Mouse (Mus musculus): ENCODE data around the gene Emc8. TPM values are rescaled to one million over a fixed set of nuclear protein-coding genes. Genes with fewer than 3 reads are reported as not detected.
A peak's percentile ranks its signal among the peaks of the same experiment; 100 is the strongest.

The Emc8 gene
- total RNA-seq, 2 experiments from 2014 or later, result 66.6 to 72.9 TPM

DNA sequence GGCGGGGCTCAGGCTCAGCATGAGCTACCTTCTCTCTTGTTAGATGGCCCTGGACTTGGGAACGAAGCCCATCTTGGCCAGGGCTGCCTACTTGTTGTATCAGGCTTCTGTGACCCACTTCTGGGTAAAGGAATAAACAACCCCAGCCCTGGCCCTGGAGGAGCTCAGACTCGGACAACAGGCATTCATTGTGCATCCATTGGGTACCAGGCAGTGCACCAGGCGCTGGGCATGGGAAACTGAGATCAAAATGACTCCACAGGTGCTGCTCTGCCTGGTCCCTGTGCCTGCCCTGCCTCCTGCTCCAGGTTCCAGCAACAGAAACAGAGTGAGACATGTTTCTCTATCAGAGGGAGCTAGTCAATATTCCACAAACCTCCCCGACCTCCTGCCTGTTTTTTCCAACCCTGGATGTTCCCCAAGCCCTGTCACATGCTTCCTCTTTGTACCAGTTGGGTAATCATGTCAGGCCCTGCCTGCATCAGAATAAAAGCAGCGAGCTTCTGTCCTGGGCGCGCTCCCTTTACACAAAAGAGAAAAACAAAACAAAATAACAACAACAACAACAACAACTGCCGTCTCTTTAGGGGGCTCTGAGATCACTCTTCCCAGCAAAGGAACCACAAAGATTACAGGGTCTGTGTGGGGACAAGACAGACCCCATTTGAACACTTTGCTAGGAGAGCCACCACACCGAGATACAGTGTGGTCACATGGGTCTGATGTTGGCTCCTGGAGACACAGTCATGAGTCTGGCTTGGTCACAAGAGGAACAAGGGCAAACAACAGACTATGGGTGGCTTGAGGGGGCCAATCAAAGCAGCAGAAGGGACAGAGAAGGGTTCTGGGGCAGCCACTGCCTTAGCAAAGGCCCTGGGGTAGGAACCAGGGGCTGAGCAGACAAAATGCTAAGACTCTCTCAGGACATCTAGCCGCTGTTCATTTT lies 48.9 kb downstream of the Emc8 start:
- intact Hi-C loops (cut with DNase I), result no loop called here
- DNase-seq (ENCODE audit: extremely low spot score in 1 of 2, low spot score in 2 of 2), result no peak

DNA sequence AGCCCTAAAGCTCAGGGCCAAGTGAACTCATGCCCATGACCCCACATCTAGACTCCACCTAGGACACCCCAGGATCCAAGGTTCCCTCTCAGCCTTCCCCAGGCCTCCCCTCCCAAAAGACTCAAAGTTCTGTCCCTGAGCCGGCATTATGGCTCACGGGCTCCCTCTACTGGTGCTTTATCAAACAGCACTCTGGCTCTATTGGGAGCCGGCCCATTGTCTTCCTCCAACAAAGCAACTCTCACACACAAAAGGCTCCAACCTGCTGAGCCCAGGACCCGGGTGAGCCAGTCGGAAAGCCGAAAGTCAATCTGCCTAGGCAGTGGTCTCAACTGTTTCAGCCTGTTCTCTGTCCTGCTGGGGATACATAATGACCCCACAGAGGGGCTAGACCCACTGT lies 50.3 kb downstream of the Emc8 start:
- intact Hi-C loops (cut with DNase I), result no loop called here
- DNase-seq (ENCODE audit: extremely low spot score in 1 of 2, low spot score in 2 of 2), result peak in 1 of 2 experiments; percentile 64

DNA sequence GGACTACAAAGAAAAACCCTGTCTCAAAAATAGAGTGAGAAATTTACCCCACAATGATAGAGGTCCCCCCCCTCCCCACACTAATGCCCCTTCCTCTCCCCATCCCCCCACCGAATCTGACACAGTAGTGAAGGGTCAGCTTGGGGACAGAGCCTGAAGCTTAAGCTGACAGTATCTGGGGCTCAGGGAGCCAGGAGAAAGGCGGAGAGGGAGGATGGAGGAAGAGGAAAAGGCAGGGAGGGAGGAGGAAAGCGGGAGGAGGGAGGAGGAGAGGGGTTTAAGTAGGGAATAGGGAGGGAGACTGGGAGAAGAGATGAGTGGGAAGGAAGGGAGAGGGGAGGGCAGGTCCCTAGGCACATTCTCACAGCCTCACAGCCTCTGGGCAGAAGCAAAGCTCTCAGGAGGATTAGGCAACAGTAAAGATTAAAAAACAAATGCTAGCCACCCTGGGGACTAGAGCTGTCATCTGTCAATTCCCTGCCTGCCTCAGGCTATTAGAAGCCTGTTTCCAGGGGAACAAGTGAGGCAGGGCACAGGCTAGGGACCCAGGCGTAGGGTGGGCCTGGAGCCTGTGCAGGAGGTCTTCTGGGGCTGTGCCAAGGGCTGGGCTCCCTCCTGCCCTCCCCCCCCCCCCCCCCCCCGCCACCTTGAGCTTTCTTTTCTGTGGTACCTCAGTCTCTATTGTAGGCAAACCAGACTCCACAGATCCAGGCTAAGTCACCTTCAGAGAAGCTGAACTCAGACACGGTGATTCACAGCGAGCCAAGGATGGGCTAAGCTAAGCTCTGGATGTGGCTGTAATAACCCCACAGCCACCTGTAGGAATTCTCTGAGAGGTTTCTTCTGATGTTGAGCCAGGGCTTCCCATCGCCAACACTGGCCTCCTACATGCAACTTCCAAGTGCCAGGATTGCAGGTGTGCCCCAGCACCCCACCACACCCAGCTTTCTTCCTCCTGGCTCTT lies 51.4 kb downstream of the Emc8 start:
- intact Hi-C loops (cut with DNase I), result no loop called here
- no peak for DNase-seq (ENCODE audit: extremely low spot score in 1 of 2, low spot score in 2 of 2)

DNA sequence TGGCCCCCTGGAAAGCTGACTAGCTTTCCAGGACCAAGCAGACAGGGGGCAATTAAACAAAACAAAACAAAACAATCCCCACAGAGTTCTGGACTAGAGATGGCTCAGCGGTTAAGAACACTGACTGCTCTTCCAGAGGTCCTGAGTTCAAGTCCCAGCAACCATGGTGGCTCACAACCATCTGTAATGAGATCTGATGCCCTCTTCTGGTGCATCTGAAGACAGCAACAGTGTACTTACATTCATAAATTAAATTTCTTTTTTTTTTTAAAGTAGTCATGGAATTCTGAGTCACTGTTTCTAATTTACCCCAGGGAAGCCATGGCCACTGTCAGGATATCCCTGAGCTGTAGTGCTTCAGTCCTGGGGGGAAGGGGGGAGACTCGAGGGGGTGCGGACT lies 53.9 kb downstream of the Emc8 start:
- intact Hi-C loops (cut with DNase I), result no loop called here
- DNase-seq (ENCODE audit: extremely low spot score in 1 of 2, low spot score in 2 of 2), result no peak

DNA sequence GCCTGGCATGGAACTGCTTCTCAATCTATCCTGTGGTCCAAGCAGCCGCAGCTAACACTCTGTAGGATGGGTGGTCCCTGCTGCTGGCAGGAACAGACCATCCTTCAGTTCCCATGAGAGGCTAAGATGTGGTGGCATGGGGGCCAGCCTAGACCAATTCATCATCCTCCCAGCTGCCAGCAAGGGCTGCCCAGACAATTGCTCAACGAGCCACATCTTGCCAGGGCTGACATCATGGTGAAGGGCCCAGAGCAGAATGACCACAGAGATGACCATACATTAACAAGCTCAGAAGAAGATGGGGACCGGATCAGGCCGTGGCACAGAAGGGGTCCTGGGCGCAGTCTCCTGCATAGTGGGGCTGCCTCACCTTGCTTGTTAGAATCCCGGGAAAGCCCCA lies 57.5 kb downstream of the Emc8 start:
- no peak for DNase-seq (ENCODE audit: extremely low spot score in 1 of 2, low spot score in 2 of 2)
- intact Hi-C loops (cut with DNase I), result no loop called here

DNA sequence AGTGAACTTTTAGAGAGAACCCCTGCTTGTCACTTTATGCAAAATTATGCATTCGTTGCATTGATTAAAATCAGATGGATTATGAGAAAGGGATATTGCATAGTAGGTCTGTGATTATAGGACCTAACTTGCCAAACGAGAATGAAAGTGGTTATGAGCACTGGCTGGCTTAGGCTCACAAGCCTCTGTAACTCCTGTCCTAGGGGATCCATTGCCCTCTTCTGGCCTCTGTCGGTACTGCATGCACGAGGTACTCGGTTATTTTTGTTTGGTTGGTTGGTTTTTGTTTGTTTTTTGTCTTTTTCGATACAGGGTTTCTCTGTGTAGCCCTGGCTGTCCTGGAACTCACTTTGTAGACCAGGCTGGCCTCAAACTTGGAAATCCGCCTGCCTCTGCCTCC lies 60.5 kb downstream of the Emc8 start:
- DNase-seq (ENCODE audit: extremely low spot score in 1 of 2, low spot score in 2 of 2), result peak; percentile 64 to 81
- intact Hi-C loops (cut with DNase I), result loop anchor here (5.0 kb wide), 1 partner anchor 431 kb away; the partner anchor contains the start of gene Fam92b

DNA sequence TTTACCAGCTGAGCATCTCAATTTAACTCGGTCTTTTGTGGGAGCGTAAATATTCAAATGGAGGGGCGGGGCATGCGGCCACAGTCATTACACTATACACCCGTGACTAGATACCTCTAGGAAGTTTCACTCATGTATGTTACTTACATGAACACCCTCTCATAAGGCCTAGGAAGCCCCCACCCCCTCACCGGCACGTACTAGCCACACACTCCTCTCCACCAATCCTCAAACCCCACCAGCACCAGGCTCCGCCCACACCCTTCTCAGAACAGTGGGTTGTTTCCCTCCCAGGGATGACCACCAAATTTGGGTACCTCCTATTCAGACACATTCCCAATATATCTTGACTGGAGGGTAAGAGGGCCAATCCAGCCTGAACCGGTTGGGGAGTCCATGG lies 60.9 kb downstream of the Emc8 start:
- intact Hi-C loops (cut with DNase I), result loop anchor here (5.0 kb wide), 1 partner anchor 430 kb away; the partner anchor contains the start of gene Fam92b
- no peak for DNase-seq (ENCODE audit: extremely low spot score in 1 of 2, low spot score in 2 of 2)

Other genes starting within 250 kb of the Emc8 start
- gene Gins2, start 79.3 kb downstream of the Emc8 start, total RNA-seq (2021), result 1 to 10 TPM; 2.3 to 2.9 TPM
- 1 to 10 TPM; 5.2 to 7.1 TPM for gene 1190005I06Rik, start 20.9 kb downstream of the Emc8 start, total RNA-seq (2021)
- under 1 TPM in 1 of 2 experiments, not detected in 1; 0.66 TPM for gene Gm27021, start 494 bp downstream of the Emc8 start, total RNA-seq (2021)
- gene Cox4i1, start 351 bp downstream of the Emc8 start, total RNA-seq (2021), result 1,000 to 10,000 TPM; 1,012 to 1,017 TPM
- gene Irf8, start 67.8 kb upstream of the Emc8 start, total RNA-seq (2021), result 1 to 10 TPM; 3.7 to 4.5 TPM